Mouse (Mus musculus) mesoderm, embryonic 11.5 days (tissue): ENCODE data around the gene Mgarp.
A peak's percentile ranks its signal among the peaks of the same experiment; 100 is the strongest.
"Not testable (repeated sequence)": the region's sequence is repeated elsewhere in the genome, so short reads cannot be mapped to it uniquely, and the experiment has no call there.

Source experiments
- DNase-seq: peaks from one replicate; pipeline ENCODE4 v3.0.0-alpha.2; 2012; ENCODE audit warnings: low read depth, low spot score

The Mgarp gene

DNA sequence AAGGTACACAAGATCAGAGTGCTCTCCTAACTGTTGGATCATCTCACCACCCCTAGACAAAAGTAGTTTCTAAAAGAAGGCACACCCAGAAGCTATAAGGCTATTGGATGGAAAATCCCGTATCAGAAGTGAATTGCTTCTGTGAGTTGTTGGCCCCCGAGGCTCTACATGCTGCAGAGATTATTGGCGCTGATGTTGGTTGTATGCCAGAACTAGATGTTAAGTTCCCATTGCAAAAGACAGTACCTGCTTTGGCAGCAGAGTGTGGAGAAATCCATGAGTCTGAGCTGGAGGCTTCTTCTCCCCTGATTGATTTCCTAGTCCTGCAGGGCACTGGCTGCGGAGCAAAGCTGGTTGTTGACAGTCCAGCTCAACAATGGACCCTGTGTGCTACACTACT is 28.5 kb downstream of the Mgarp start:
- no peak for DNase-seq

DNA sequence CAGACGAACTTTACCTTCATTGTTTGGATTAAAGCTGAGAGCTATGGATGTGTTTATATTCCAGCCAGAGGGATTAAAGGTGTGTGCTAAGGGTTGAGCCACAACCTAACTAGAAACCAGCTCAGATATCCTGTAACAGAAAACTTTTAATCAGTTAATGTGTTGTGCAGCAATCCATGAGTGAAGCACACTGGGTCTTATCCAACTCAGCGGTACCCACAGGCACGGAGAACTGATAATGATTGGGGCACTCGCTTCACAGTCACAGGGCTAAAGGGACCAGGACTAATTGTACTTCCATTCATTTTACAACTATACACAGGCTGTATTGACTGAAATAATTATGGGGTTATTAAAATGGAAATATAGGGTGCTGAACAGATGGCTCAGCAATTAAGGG is 29.6 kb downstream of the Mgarp start:
- DNase-seq: no peak

DNA sequence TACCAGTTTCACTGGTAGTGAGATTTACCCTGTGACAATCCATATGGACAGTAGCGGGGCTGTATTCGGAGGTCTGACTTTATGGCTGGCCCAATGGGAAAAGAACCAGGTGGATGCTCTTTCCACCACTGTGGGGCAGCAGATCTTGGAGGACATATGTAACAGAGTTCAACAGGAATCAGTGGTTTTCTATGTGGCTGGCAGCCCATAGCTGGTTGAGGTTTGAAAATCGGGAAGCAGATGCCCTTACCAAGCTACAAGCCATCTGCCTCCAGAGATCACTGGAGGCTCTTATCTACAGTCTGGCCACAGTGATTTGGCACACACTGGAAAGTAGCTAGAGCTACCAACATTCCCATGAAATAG is 31.0 kb downstream of the Mgarp start:
- DNase-seq: no peak

DNA sequence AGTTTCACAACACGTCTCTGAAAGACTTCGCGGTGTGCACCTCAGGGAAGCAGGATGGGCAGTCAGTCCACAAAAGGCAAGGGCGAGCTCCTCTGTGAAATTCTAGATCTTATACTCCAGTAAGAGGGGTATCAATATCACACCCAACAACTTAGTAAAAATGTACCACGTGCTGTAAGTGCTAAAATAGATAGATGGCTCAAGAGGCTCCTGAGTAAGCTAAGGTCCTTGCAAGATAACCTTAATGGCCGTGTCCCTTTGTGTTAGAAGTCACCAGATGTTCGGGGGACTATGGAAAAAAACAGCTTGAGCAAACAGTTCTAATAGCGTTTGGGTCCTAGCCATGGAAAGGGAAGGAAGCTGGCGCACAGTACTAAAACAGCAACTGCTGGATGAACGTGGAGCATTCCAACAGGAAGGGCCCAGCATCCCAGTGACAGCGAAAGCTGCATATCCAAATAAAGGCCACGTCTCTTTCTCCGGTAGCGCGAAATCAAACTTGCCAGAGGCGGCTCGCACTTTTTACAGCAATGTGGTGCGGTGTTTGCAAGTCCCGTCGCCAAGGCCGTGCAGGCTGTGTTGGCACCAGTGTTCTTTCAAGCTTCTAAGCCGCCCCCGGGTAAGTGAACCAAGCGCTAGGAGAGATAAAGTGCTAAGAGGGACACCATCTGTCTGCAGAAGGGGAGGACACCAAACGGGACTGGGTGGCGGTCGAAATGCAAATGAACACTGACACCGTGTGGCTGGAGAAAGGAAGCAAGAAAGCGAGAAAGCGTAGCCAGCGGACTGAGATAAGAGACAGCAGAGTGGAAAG is 31.6 kb downstream of the Mgarp start:
- peak; percentile 84 for DNase-seq

DNA sequence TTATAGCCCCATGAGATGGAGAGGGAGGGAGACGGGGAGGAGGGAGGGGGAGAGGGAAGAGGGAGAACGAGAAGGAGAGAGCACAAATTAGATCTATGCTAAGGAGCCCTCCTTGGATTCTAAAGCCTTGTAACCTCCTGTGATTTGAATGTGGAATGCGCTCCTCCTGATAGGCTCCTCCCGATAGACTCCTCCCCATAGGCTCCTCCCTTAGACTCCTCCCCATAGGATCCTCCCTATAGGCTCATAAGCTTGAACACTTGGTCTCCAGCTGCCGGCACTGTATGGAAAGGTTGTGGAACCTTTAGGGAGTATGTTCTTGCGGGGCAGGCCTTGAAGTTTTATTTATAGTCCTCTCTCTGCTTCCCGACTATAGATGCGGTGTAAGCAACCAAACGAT is 35.5 kb downstream of the Mgarp start:
- no peak for DNase-seq

DNA sequence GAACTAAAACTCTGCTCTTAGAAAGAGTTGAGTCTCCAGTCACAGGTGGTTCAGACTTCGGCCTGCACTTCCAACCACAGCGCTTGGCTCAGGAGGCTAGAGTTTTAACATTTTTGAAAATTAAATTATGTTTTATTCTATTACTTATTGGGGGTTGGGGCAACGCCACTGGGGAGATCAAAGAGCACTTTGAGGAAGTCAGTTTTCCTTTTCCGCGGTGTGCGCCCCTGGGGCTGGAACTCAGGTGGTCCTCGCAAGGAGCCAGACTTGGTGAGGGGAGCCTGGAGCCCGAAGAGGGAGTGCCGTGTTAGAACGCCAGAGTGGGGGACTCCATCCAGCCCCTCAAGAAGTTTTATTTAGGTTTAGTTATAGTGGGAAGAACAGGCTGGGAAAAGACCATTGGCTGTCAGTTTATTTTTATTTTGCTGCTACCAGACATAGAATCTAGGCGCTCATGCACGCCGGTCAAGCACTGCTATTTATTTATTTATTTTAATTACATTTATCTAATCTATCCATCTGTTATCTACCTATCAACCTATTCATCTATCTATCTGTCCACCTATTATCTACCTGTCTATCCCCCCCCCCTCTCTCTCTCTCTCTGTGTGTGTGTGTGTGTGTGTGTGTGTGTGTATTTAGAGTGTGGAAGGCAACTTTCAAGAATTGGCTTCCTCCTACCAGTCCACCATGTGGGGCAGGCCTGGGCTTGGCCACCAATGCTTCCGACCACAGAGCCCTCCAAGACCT is 36.8 kb downstream of the Mgarp start:
- DNase-seq: no peak

DNA sequence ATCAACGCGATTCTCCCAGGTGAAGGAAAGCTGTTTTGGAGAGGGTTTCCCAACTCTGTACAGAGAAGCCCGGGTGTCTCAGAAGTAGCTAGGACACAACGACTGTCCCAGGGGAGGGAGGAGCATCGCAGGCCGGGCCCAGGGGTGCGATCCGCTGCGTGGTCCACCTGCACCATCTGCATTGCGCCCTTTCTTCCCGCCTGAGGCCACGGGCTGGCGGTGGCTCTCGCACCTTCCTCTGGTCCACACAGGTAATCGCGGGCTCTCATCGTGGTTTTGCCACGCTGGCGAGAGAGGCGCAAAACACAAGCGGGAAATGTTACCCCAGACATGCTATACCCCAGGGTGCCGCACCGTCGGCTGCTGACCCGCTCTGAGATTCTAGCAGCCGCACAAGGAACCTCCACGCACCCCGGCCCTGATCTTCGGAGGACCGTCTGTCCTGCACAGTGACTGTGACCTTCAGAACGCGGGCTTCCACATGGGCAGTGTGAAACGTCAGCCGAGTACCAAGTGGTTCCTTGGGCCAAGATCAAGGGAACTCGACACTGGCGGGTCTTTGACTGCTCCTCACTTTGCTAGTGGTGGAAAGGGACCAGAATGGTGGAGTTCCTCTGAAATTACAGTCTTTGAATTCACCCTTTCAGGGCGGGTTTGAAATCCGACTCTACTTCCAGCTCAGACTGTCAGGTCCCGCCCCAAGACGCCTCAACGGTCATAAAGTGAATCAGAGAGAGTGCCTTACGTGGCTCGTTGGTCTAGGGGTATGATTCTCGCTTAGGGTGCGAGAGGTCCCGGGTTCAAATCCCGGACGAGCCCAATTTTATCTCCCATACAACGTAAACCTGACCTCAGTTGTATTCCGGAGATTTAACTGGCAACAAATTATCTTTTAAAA is 37.6 kb downstream of the Mgarp start:
- peak; percentile 90 for DNase-seq

DNA sequence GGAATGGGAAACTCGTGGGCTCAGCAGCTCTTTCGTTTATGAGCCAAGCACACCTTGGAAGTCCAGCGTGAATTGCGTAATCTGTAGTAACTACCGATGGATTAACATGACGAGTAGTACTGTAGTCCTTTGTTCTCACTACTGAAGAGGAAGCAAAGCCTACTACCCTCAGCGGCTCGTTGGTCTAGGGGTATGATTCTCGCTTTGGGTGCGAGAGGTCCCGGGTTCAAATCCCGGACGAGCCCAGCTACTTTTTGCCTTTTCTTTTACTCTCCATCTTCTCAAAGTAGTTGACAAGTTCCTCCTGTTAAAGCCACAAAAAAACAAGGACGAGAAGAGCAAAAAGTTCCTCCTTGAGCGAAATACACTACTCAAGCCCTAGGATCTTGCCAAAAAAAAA is 38.4 kb downstream of the Mgarp start:
- peak; percentile 85 for DNase-seq

DNA sequence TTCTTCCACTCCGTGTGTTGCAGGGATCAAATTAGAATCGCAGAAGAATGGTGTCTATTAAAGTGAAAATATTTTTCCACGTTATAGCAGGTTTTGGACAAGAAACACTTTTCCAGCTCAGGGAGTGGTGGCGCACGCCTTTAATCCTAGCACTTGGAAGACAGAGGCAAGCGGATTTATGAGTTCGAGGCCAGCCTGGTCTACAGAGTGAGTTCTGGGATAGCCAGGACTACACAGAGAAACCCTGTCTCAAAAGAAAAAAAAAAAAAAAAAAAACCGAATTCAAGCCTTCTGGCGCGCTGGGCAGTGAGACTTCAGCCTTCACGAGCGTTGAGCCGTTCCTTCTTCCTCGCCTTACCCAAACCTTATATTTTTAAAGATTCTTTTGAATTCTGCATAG is 38.9 kb downstream of the Mgarp start:
- DNase-seq: no peak

DNA sequence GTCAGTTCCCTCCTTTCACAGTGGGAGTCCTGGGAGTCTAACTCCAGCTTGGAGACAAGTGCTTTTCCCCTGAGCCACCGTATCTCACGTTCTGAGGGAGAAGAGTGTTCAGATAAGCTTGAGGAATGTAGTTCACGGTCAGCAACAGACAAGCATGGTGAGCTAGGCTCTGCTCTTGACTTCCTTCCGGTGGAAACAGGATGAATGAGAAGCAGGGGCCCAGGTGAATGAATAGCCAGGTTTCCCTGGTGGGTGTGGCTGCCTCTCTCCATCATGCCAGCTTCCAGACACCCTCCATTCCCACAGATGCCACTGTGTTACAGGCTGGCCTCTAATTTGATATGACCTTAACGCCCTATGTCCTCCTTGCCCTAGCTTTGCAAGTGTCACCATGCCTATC is 39.5 kb downstream of the Mgarp start:
- no peak for DNase-seq

DNA sequence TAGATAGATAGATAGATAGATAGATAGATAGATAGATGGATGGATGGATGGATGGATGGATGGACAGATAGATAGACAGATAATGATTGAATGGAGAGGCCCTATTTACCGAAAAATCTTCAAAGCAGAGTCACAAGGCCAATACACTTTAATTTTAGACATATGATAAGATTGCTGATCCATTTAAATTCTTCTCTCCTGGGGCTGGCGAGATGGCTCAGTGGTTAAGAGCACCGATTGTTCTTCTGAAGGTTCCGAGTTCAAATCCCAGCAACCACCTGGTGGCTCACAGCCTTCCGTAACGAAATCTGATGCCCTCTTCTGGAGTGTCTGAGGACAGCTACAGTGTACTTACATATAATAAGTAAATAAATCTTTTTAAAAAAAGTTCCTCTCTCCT is 41.6 kb downstream of the Mgarp start:
- not testable (repeated sequence) for DNase-seq

DNA sequence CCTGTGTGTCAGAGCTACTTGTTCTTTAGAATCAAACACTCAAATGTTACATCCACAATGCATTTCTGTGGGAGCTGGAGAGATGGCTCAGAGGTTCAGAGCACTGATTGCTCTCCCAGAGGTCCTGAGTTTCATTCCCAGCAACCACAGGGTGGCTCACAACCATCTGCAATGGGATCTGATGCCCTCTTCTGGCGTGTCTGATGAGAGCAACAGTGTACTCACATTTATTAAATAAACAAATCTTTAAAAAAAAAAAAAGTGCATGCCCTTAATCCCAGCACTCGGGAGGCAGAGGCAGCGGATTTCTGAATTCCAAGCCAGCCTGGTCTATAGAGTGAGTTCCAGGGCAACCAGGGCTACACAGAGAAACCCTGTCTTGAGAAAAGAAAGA is 42.5 kb downstream of the Mgarp start:
- no peak for DNase-seq

DNA sequence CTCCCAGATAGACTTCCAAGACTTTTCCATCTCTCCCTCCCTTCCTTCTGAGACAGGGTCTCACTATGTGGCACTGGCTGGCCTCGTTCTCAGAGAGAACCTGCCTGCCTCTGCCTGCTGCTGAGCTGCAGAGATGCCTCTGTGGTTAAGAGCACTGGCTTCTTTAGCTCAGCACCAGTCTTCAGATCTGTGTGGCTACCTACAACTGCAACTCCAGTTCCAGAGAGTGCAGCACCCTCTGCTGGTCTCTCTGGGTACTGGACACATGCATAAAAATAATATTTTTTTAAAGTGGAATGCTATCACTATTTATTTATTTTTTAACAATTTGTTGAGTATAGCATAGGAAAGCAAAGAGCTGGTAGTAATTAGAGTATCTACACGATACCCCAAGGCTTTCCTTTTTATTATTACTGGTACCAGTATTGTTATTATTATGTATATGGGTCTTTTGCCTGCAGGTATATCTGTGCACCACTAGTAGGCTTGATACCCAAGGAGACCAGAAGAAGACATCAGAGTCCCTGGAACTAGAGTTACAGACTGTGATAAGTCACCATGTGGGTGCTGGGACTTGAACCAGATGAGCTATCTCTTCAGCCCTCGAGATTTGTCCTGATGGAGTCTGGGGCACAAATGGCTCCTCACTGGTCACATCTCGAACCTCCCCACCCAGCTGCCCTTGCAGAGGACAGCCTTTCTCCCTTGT is 43.1 kb downstream of the Mgarp start:
- no peak for DNase-seq

DNA sequence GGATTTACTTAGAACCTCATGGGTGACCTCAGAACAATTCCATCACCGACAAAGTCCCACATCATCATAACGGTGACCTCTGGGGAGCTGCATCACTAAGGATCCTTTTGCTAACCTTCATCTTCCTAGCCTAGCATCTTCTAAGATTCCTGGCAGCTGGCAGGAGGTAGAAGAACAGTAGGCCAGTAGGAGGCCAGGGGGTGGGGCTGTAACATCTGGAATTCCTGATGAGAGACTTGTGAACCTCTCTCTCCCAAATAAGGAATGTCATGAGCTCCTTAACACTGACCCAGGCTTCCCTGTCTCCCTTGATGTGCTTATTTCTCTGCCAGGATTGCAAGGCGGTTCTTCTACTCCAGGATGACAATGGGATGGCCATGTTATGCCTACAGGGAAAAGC is 45.7 kb downstream of the Mgarp start:
- DNase-seq: no peak

DNA sequence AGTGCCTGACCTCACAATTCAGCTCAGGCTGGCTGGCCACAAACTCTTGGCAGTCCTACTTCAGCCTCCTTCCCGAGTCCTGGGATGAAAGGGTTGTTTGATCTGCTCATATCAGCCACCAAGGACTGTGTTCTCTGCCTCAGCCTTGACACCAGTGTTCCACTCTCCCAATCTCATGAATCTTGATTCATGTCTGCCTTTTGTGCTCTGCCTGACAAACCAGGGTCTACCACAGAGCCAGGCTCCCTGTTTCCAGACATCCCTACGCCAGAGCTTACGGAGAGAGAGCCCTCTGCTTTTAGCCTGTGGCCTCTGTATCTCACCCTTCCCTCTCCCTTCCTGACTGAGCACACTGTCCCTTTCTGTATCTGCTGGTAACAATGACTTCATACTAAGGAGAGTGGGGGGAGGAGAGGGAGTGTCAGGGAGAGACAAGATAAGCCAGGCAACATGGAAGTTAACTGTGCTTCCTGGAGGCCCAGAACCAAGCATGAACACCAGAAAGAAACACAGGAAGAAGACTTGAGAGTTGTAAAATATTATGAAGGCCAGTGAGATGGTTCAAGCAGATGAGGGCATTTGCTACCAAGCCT is 47.8 kb downstream of the Mgarp start:
- no peak for DNase-seq

DNA sequence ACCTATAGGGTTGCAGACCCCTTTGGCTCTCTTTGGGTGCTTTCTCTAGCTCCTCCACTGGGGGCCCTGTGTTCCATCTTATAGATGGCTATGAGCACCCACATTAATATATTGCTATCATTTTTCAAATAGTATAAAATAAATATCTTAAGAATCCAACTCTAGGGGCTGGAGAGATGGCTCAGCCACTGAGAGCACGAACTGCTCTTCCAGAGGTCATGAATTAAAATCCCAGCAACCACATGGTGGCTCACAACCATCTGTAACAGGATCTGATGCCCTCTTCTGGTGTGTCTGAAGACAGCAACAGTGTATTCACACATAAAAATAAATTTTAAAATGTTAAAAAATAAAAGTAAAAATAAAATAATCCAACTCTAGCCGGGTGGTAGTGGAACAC is 51.5 kb downstream of the Mgarp start:
- not testable (repeated sequence) for DNase-seq

DNA sequence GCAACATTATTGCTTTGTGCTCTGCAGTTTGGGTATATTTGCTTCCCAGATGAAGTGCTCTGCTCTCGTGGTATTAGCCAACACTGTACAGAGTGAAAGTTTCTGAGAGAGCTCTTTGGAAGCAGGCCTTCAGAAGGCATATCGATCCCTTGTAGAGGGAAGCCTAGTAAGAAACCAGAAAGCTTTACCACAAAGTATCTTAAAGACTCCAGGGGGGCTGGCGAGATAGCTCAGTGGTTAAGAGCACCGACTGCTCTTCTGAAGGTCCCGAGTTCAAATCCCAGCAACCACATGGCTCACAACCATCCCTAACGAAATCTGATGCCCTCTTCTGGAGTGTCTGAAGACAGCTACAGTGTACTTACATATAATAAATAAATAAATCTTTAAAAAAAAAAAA is 52.4 kb downstream of the Mgarp start:
- DNase-seq: not testable (repeated sequence)

DNA sequence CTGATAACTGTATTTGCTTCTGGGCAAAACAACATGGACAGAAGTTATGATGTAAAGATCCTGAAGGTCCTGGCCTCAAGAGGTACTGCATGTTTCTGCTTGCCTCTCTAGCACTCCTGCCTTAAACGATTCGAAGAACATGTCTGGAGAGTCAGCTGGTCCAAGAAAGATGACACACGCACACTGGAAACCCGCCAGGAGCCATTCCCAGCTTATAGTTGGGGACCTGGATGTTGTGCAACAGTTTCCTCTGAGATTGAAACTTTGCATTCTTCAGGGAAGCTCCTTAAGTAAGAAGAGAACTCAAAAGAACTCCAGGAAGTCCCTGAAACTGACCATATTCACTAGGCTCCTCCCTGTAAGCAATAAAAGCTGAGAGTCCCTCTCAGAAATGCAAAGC is 53.3 kb downstream of the Mgarp start:
- no peak for DNase-seq

DNA sequence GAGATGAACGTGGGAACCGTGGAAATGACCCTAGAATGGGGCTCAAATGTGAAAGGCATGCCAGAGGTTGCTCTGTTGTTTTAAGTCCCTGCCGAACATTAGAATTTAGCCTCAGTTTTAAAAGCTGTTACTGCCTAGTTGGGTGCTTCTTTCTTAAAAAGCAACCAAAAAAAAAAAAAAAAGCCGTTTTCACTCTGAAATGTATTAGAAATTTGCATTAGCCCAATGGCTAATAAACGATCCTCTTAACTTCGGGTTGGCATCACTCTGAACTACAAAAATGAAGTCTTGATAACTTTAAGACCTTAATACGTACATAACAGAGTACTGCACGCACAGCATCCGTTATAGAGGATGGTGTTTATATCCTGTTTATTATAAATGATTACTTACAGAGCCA is 54.4 kb downstream of the Mgarp start:
- no peak for DNase-seq

DNA sequence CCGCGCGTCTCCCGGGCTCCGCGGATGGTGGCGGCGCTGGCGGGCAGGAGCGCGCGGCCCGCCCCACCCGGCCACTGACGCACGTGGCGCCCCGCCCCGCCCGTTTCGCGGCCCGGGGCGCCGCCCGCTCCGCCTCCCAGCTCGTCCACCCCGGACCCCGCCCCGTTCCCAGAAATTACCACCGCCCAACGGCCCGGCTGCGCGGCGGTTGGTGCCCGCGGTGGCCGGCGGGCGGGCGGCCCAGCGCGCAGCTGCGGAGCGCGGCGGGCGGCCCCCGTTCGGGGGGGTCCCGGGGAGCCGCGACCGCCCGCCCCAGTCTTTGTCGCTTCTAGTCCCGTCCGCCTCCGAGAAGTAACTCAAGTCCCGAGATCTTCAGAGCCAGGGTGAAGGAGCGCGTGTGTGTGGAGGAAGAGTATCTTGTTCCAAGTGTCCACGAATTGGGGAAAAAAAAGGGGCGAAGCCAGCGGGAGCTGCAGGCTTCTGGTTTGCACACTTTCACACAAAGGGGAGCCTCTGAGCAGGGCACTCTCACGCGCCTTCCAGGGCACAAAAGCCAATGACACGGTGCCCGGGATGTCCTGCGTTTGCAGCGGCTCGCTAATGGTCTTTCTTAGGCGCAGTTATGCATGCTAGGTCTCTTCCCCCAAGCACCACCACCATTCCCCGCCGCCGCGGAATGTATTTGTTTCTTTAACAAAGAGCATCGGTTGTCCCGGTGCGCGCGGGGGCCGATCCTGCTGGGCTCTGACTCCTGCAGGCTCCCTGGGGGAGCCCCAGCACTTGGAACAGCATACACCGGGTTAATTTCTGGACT is 55.1 kb downstream of the Mgarp start:
- peak; percentile 86 for DNase-seq
